Mouse (Mus musculus): ENCODE results near the gene Coq8b. TPM values are rescaled to one million over a fixed set of nuclear protein-coding genes. Genes with fewer than 3 reads are reported as not detected.
"Not testable (repeated sequence)": the region's sequence is repeated elsewhere in the genome, so short reads cannot be mapped to it uniquely, and the experiment has no call there.

The Coq8b gene
- polyA plus RNA-seq, 1 experiment from 2014 or later, result 32.3 TPM

DNA sequence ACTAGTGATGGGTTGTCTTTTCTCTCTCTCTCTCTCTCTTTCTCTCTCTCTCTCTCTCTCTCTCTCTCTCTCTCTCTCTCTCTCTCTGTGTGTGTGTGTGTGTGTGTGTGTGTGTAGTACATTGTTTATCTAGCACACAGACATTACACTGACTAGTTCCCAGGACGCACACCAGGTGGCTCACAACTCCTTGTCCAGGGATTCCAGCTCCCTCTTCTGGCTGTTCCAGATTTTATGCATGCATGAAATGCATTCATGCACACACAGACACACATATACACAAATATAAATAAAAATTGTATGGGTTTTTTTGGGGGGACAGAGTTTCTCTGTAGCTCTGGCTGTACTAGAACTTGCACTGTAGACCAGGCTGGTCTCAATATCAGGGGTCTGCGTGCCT lies 4.7 kb downstream of the Coq8b start:
- no peak overlapping the region for H3K27ac ChIP-seq (ENCODE audit: low read length)
- no peak for ATAC-seq (ENCODE audit: low read depth)
- peaks cover 8% of the 10 kb centered on the region for H3K4me1 ChIP-seq (ENCODE audit: control insufficient read depth, low read depth, low read length)
- H3K9ac ChIP-seq (ENCODE audit: low read depth, low read length), result no peak overlapping the region
- WGBS (ENCODE audit: insufficient replicate concordance), result 69% methylated on average over 2 of the region's 2 CpGs
- H3K4me2 ChIP-seq (ENCODE audit: low read depth, low read length), result no peak overlapping the region
- no peaks in the 10 kb centered on the region for H3K9me3 ChIP-seq (replicated peaks; ENCODE audit: control insufficient read depth, low read length)
- no peaks in the 10 kb centered on the region for H3K27me3 ChIP-seq (ENCODE audit: control insufficient read depth, insufficient read depth, low read depth, low read length)
- H3K36me3 ChIP-seq (ENCODE audit: control insufficient read depth, insufficient read depth), result no peaks in the 10 kb centered on the region
- H3K4me3 ChIP-seq (ENCODE audit: low read depth, low read length), result no peak overlapping the region

DNA sequence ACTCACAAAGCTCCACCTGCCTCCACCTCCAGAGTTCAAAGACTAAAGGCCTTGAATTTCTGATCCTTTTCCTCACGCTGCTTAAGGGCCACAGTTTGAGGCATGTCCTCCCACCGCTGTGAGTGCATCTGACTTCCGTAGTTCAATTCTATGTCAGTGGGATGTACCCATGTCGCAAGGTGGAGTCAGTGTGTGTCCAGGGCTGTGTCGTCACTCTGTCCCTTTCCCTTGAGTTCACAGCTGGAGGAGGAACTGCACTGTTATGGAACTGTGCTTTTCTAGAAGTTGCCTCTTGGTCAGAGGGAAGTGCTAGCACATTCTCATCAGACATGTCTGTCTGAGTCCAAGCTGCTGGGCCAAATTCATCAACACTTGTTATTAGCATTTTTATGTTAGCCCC lies 5.7 kb downstream of the Coq8b start:
- Histone ChIP-seq H3K27ac (ENCODE audit: low read length) (no peak overlapping the region), H3K4me2 (ENCODE audit: low read depth, low read length) (no peak overlapping the region), H3K9me3 (replicated peaks; ENCODE audit: control insufficient read depth, low read length) (no peaks in the 10 kb centered on the region), H3K27me3 (ENCODE audit: control insufficient read depth, insufficient read depth, low read depth, low read length) (no peaks in the 10 kb centered on the region), H3K4me3 (ENCODE audit: low read depth, low read length) (no peak overlapping the region), H3K9ac (ENCODE audit: low read depth, low read length) (no peak overlapping the region), H3K36me3 (ENCODE audit: control insufficient read depth, insufficient read depth) (no peaks in the 10 kb centered on the region), H3K4me1 (ENCODE audit: control insufficient read depth, low read depth, low read length) (peaks cover 3% of the 10 kb centered on the region)
- ATAC-seq (ENCODE audit: low read depth), result peak; percentile 54; the same call in 1 of the 2 replicates
- WGBS (ENCODE audit: insufficient replicate concordance), result 69% methylated on average over 5 of the region's 5 CpGs

DNA sequence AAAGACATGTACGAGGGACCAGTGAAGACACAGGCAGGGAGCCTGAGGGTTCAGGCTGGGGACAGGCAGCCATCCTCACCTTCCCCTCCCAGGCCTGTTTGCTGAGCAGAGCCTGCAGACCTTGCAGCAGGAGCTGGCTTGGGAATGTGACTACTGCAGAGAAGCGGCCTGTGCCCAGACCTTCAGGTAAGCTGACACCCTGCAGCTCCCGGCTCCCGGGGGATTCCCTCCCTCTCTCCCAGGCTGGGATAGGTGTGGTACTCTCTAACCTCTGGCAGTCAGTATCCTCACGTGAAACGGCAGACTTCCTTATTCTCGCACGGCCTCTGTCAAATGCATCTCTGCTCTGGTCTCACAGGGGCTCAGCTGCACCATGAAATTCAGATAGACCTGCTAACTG lies 10.4 kb downstream of the Coq8b start:
- Histone ChIP-seq H3K4me1 (ENCODE audit: control insufficient read depth, low read depth, low read length) (no peaks in the 10 kb centered on the region), H3K36me3 (ENCODE audit: control insufficient read depth, insufficient read depth) (no peaks in the 10 kb centered on the region), H3K9me3 (replicated peaks; ENCODE audit: control insufficient read depth, low read length) (no peaks in the 10 kb centered on the region), H3K9ac (ENCODE audit: low read depth, low read length) (no peak overlapping the region), H3K27ac (ENCODE audit: low read length) (no peak overlapping the region), H3K4me3 (ENCODE audit: low read depth, low read length) (no peak overlapping the region), H3K27me3 (ENCODE audit: control insufficient read depth, insufficient read depth, low read depth, low read length) (no peaks in the 10 kb centered on the region), H3K4me2 (ENCODE audit: low read depth, low read length) (no peak overlapping the region)
- 70% methylated on average over 8 of the region's 8 CpGs for WGBS (ENCODE audit: insufficient replicate concordance)
- no peak for ATAC-seq (ENCODE audit: low read depth)

DNA sequence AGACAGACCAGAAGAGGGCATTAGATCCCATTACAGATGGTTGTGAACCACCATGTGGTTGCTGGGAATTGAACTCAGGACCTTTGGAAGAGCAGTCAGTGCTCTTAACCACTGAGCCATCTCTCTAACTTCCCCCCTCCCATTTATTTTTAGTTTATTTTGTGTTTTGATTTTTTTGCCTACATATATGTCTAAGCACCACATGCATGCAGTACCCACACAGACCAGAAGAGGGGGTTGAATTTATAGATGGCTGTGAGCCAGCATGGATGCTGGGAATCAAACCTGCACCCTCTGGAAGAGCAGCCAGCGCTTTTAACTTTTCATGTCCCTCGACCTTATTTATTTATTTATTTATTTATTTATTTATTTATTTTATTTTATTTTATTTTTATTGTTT lies 11.3 kb downstream of the Coq8b start:
- H3K4me2 ChIP-seq (ENCODE audit: low read depth, low read length); H3K9me3 ChIP-seq (replicated peaks; ENCODE audit: control insufficient read depth, low read length); H3K4me1 ChIP-seq (ENCODE audit: control insufficient read depth, low read depth, low read length); H3K27me3 ChIP-seq (ENCODE audit: control insufficient read depth, insufficient read depth, low read depth, low read length); H3K36me3 ChIP-seq (ENCODE audit: control insufficient read depth, insufficient read depth); H3K27ac ChIP-seq (ENCODE audit: low read length); ATAC-seq (ENCODE audit: low read depth); H3K9ac ChIP-seq (ENCODE audit: low read depth, low read length); H3K4me3 ChIP-seq (ENCODE audit: low read depth, low read length): not testable (repeated sequence)
- 60% methylated on average over 2 of the region's 2 CpGs for WGBS (ENCODE audit: insufficient replicate concordance)

DNA sequence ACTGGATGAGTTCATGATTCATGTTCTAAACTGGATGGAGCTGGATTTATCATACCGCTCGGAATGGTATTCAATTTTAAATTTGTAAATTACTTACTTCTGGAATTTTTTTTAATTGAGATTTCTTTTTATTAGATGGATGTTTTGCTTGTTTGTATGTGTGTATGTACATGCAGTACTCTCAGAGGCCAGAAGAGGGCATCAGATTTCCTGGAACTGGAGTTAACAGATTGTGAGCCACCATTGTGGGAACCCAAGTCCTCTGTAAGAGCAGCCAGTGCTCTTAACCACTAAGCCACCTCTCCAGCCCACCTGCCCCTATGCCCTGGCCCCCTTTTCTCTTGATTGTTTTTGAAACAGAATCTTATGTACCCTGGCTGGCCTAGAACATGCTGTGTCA lies 16.3 kb downstream of the Coq8b start:
- no peak overlapping the region for H3K9ac ChIP-seq (ENCODE audit: low read depth, low read length)
- no peaks in the 10 kb centered on the region for H3K27me3 ChIP-seq (ENCODE audit: control insufficient read depth, insufficient read depth, low read depth, low read length)
- no peaks in the 10 kb centered on the region for H3K36me3 ChIP-seq (ENCODE audit: control insufficient read depth, insufficient read depth)
- no peak overlapping the region for H3K27ac ChIP-seq (ENCODE audit: low read length)
- H3K4me3 ChIP-seq (ENCODE audit: low read depth, low read length), result no peak overlapping the region
- 63% methylated on average over 2 of the region's 2 CpGs for WGBS (ENCODE audit: insufficient replicate concordance)
- no peak for ATAC-seq (ENCODE audit: low read depth)
- no peak overlapping the region for H3K4me2 ChIP-seq (ENCODE audit: low read depth, low read length)
- no peaks in the 10 kb centered on the region for H3K9me3 ChIP-seq (replicated peaks; ENCODE audit: control insufficient read depth, low read length)
- no peaks in the 10 kb centered on the region; the same call in 1 of the 2 replicates for H3K4me1 ChIP-seq (ENCODE audit: control insufficient read depth, low read depth, low read length)

DNA sequence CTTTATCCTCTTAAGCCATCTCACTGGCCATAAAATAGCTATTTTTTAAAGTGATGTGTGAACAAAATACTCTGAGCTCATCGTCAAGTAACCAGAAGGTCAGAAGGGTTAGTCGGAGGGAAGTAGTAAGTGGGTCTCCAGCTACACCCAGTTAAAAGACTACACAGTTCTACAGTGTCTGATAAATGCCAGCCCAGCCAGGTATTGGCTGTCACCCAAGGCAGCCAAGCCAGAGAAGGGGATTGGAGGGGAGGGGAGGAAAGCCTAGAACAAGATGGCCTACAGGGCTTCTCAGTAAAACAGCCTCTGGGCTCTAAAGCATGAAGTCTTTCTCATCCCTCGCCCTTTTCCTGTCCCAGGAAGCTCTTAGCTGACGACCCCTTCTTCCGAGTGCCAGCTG lies 17.1 kb downstream of the Coq8b start:
- Histone ChIP-seq H3K36me3 (ENCODE audit: control insufficient read depth, insufficient read depth) (no peaks in the 10 kb centered on the region), H3K4me3 (ENCODE audit: low read depth, low read length) (no peak overlapping the region), H3K27me3 (ENCODE audit: control insufficient read depth, insufficient read depth, low read depth, low read length) (no peaks in the 10 kb centered on the region), H3K9me3 (replicated peaks; ENCODE audit: control insufficient read depth, low read length) (no peaks in the 10 kb centered on the region), H3K4me2 (ENCODE audit: low read depth, low read length) (no peak overlapping the region), H3K4me1 (ENCODE audit: control insufficient read depth, low read depth, low read length) (peaks cover 4% of the 10 kb centered on the region), H3K9ac (ENCODE audit: low read depth, low read length) (no peak overlapping the region), H3K27ac (ENCODE audit: low read length) (no peak overlapping the region)
- WGBS (ENCODE audit: insufficient replicate concordance), result 70% methylated on average over 5 of the region's 5 CpGs
- no peak for ATAC-seq (ENCODE audit: low read depth)

DNA sequence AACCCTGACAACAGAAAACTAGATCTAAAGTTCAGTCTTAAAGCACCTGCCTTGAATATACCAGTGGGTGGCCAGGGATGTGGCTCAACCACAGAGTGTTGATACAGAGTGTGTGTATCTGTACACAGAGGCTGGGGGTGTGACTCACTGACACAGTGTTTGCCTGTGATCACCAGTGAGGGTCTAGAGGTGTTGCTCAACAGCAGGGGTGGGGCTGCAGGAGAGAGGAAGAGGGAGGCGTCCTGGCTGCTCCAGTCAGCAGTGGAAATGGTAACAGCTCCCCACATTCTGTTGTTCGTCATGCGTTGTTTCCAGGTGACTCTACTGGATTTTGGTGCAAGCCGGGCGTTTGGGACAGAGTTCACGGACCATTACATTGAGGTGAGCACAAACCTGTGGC lies 19.1 kb downstream of the Coq8b start:
- Histone ChIP-seq H3K36me3 (ENCODE audit: control insufficient read depth, insufficient read depth) (no peaks in the 10 kb centered on the region), H3K27me3 (ENCODE audit: control insufficient read depth, insufficient read depth, low read depth, low read length) (no peaks in the 10 kb centered on the region), H3K27ac (ENCODE audit: low read length) (peak overlapping the region; percentile 80), H3K9me3 (replicated peaks; ENCODE audit: control insufficient read depth, low read length) (no peaks in the 10 kb centered on the region), H3K4me3 (ENCODE audit: low read depth, low read length) (peak overlapping the region; percentile 36), H3K9ac (ENCODE audit: low read depth, low read length) (no peak overlapping the region), H3K4me2 (ENCODE audit: low read depth, low read length) (peak overlapping the region; percentile 55; the same call in 1 of the 2 replicates), H3K4me1 (ENCODE audit: control insufficient read depth, low read depth, low read length) (peaks cover 7% of the 10 kb centered on the region)
- 41% methylated on average over 6 of the region's 6 CpGs for WGBS (ENCODE audit: insufficient replicate concordance)
- ATAC-seq (ENCODE audit: low read depth), result peak; percentile 93

DNA sequence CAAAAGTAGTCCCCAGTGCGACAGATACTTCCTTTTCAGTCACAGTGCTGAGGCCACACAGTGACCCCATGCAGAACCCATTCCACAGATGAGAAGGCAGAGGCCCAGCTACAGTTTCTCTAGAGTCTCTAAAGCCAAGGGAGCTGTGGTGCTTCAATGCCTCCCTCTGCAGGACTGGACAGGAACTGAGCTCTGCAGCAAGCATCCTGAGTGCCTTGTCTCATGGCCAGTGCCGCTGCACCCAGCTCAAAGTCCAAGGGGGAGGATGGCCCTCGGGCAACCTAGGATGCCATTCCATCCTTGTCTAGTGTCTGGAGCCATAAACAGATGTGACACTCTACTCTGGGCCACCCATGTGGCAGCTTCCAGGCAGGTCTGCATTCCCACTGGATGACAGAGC lies 22.9 kb downstream of the Coq8b start:
- 62% methylated on average over 3 of the region's 3 CpGs for WGBS (ENCODE audit: insufficient replicate concordance)
- no peak overlapping the region for H3K4me3 ChIP-seq (ENCODE audit: low read depth, low read length)
- H3K27ac ChIP-seq (ENCODE audit: low read length), result no peak overlapping the region
- ATAC-seq (ENCODE audit: low read depth), result no peak
- peaks cover 27% of the 10 kb centered on the region for H3K4me1 ChIP-seq (ENCODE audit: control insufficient read depth, low read depth, low read length)
- H3K4me2 ChIP-seq (ENCODE audit: low read depth, low read length), result no peak overlapping the region
- H3K36me3 ChIP-seq (ENCODE audit: control insufficient read depth, insufficient read depth), result no peaks in the 10 kb centered on the region
- H3K9me3 ChIP-seq (replicated peaks; ENCODE audit: control insufficient read depth, low read length), result no peaks in the 10 kb centered on the region
- H3K9ac ChIP-seq (ENCODE audit: low read depth, low read length), result no peak overlapping the region
- peaks cover 4% of the 10 kb centered on the region; the same call in 1 of the 2 replicates for H3K27me3 ChIP-seq (ENCODE audit: control insufficient read depth, insufficient read depth, low read depth, low read length)

DNA sequence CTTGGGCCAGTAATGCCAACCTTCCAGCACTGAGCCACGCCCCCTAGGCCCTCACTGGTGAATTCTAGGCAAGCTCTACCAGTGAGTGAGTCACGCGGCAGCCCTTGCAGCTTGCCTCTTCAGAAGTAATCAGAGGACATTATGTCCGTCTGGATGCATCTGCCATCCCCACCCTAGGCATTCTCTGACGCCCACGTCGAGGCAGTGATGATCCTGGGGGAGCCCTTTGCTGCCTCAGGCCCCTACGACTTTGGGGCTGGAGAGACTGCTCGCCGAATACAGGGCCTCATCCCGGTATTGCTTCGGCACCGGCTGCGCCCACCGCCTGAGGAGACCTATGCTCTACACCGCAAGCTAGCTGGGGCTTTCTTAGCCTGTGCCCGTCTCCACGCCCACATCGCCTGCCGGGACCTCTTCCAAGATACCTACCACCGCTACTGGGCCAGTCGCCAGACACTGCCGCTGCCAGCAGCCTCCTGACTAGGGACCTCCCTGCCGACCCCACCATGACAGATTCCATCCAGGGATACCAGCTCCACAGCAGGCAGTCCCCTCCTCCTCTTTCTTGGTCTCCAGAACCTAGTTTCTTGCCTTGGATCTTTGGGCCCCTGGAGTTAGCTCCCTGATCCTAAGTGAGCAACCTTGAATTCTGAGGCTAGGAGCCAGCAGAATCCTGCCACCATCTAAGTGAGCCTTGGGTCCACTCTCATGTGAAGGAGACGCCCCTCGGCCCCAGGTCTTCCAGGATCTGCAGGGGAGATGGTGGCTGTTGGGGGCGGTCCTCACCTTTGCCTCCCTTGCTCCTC lies 24.4 kb downstream of the Coq8b start:
- peaks cover 4% of the 10 kb centered on the region; the same call in 1 of the 2 replicates for H3K27me3 ChIP-seq (ENCODE audit: control insufficient read depth, insufficient read depth, low read depth, low read length)
- peak overlapping the region; percentile 11; the same call in 1 of the 2 replicates for H3K9ac ChIP-seq (ENCODE audit: low read depth, low read length)
- no peaks in the 10 kb centered on the region for H3K36me3 ChIP-seq (ENCODE audit: control insufficient read depth, insufficient read depth)
- no peak overlapping the region for H3K27ac ChIP-seq (ENCODE audit: low read length)
- peaks cover 27% of the 10 kb centered on the region for H3K4me1 ChIP-seq (ENCODE audit: control insufficient read depth, low read depth, low read length)
- no peaks in the 10 kb centered on the region for H3K9me3 ChIP-seq (replicated peaks; ENCODE audit: control insufficient read depth, low read length)
- no peak overlapping the region for H3K4me2 ChIP-seq (ENCODE audit: low read depth, low read length)
- WGBS (ENCODE audit: insufficient replicate concordance), result 65% methylated on average over 27 of the region's 27 CpGs
- no peak for ATAC-seq (ENCODE audit: low read depth)
- no peak overlapping the region for H3K4me3 ChIP-seq (ENCODE audit: low read depth, low read length)

All from liver, embryonic 16.5 days (tissue).